Mouse (Mus musculus) stomach, postnatal 0 days (tissue): ENCODE results near the gene Sgcb. TPM values are rescaled to one million over a fixed set of nuclear protein-coding genes. Genes with fewer than 3 reads are reported as not detected.

Source experiments
- polyA plus RNA-seq: library from polyadenylated mRNA; unstranded; fragments of >200 nt; fragmentation: Nextera tagmentation; extraction: Ambion mirVana; gene quantifications from 2 replicates; pipeline ENCODE4 v1.2.1, GENCODE M21; 2015

Gene Sgcb
- polyA plus RNA-seq, 1 experiment from 2014 or later, result 12.7 TPM

Other genes with a start within 250 kb of the Sgcb start
- gene Cwh43, start 241.7 kb downstream of the Sgcb start, polyA plus RNA-seq, result 8.6 and 10.9 TPM in 2 replicates
- gene Dcun1d4, start 166.8 kb downstream of the Sgcb start, polyA plus RNA-seq, result 10.6 and 10.8 TPM in 2 replicates
- gene Lrrc66, start 15.3 kb downstream of the Sgcb start, polyA plus RNA-seq, result 3.0 and 3.5 TPM in 2 replicates
- 0.19 TPM in 1 of 2 replicates, not detected in the other for gene Spata18, start 3.6 kb upstream of the Sgcb start, polyA plus RNA-seq